Mouse (Mus musculus): ENCODE measurements at regions not wholly inside any gene's neighbourhood (a gene's known extent, or its start where the extent isn't known, plus 50 kb on each side); places are given as distances from the start of the nearest gene placed in this dataset.

GRCm38 (mm10) chr5:91814956-91815355 lies 147.9 kb downstream of the Rchy1 start:
- TF ChIP-seq CTCF (IDR thresholded peaks at IDR 0.05; ENCODE audit: low read depth): no peak
- TF ChIP-seq EP300 (IDR thresholded peaks at IDR 0.05; ENCODE audit: low read depth): no peak
